Mouse (Mus musculus): ENCODE results near the gene Gpam.
A peak's percentile ranks its signal among the peaks of the same experiment; 100 is the strongest.
"Not testable (repeated sequence)": the region's sequence is repeated elsewhere in the genome, so short reads cannot be mapped to it uniquely, and the experiment has no call there.

Gpam gene

DNA sequence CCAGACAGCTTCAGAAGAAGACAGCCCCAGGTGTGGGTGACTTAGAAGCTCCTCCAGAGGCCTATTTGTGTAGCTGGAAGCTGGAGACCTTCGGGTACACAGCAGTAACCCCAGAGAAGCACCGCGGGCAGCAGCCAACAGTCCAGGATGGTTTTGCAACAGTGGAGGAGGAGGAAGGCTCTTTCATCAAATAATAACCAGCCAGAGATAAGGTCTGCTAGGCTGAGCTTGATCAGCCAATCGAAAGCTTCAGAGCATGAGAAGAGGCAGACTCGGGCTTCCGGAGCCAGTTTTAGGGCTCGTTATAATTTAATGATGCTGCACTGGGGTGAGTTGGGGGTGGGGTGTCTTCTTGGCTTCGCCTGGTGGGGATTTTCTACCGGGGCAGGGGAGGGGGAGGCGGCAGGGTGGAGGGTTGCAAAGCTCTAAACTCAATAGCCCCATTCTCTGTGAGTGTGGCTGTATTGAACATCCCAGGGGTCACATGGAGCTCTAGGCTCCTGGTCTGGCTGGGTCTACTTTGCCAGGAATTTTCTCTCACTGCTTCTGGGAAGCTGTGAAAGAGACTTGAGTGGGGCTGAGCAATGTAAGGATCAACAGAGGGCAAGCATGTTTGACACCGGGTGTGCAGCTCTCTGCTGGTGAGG, at the start of gene Gpam:
Gene Gpam (minus strand): TSS at position 167 of the 647 bp plus-strand sequence.
- no peak for DNase-seq (ENCODE audit: low spot score)

DNA sequence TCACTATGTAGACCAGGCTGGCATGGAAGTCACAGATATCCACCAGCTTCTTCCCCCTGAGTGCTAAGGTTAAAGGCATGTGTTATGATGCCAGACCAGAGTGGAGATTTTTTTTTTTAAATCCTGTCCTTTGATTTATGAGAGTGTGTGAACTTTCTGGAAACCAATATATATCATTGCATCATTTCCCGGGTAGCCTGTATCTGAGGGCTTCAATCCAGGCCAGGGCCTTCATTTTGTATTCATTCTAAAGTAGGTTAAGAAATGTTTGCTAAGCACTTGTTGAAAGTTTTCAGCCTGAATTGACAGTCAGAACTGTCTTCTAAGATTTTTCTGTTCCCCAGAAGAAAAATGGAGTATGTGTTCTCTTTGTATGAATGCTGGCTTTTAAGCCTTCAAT, 44.5 kb upstream of the Gpam start:
- DNase-seq (ENCODE audit: low spot score): no peak

DNA sequence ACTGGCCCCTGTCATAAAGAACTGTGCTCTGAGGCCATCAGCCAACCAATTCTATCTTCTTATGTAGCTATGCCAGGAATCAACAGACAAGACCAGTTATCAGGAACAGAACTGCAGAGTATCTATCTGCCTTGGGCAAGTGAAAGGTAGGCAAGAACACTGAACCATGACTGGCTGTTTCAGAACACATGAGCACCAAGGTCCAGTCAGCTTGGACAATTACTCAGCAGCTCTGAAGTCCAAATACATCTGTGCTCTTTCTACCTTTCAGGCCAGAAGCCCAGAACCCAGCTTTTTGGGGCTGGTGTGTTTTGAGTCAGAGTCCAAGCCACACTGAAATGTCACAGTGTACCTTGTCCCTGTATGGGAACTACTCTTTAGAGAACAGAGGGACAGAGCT, 43.4 kb upstream of the Gpam start:
- no peak for DNase-seq (ENCODE audit: low spot score)

DNA sequence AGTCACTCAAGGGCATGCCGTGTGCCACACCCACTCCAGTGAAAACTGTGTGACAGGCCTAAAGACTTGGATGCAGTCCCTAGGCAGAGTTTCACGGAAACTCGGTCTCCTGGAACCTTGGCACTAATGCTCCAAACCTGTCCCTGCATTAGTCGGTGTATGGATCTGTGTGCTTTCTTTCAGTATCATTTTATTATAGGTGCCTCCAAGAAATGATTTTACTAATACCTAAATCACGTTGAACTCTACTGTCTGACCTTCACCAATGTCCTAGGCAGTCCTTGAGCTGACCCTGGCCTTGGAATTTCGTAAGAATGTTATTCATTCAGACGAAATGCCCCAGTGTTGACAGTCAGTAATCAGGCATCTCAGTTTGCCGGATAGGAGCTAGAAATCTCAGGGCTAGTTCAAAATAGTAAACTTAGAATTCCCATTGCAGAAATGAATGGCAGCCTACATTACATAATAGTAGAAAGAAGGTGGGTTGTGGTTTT, 42.2 kb upstream of the Gpam start:
- DNase-seq (ENCODE audit: low spot score): not testable (repeated sequence)

DNA sequence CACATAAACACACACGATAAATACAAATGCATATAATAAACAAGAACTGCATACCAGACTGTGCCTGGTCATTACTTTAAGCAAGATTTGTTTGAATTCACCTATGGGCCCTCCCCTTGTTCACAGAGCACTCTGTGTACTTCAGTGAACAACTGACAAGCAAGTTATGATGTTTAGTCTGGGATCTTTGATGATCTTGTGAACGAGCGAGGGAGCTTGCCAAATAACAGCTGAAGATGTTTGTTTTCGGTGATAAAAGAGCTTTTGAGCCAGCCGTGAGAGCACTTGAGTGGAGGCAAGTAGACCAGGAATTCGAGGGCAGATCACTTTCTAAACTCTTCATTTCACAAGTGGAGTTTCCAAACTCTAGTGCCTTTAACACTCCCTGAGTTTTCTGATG, 41.3 kb upstream of the Gpam start:
- peak; percentile 19 for DNase-seq (ENCODE audit: low spot score)

DNA sequence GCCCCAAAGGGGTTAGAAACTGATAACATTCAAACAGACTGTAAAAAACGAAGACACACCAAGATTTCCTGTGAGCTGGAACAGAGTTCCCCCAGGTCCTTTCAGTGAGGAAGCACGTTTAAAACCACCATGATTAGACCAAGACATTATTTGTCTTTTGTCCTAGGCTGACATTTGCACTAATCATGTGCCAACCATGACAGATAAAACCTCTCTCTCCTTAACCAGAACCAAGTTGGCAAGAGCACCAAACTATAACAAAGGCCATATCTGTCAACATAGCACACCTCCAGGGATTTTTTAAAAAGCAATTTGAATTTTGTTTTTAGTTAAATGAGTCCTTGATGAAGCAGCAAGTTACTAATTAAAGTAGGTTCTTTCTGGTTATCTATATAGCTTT, 40.7 kb upstream of the Gpam start:
- no peak for DNase-seq (ENCODE audit: low spot score)

DNA sequence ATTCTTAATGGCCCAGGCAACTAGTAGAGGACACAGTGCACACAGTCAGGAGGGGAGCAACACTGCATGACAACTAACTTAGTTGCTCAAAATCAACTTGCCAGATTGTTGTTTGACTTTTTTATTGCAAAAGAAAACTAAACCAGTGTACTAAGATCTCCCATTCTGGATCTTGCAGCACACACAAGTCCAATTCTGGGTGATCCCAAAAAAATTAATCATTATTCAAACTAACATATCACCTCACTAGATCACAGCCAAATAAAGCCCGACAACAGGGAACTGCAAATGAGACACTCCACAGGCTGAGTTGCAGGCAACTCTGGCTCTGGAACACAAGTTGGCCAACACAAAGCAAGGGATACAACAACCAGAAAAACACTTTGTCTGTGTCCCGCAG, 39.7 kb upstream of the Gpam start:
- no peak for DNase-seq (ENCODE audit: low spot score)

DNA sequence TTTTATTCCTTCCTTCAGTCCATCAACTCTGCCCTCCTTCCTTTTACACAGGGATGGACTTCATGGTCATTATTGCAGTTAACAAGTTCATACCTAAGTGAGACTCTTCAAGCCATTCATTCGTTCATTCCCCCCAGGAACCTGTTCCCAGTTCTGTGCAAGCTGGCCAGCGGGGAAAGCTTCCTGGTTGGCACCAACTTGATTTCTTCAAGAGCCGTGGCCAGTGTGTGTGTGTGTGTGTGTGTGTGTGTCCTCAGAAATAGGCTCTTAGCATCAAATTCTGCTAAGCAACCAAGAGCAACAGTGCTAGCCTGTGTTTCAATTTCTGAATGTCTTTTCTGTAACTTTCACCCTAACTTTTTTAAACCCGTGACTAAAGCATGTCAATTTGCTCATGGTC, 38.9 kb upstream of the Gpam start:
- no peak for DNase-seq (ENCODE audit: low spot score)

DNA sequence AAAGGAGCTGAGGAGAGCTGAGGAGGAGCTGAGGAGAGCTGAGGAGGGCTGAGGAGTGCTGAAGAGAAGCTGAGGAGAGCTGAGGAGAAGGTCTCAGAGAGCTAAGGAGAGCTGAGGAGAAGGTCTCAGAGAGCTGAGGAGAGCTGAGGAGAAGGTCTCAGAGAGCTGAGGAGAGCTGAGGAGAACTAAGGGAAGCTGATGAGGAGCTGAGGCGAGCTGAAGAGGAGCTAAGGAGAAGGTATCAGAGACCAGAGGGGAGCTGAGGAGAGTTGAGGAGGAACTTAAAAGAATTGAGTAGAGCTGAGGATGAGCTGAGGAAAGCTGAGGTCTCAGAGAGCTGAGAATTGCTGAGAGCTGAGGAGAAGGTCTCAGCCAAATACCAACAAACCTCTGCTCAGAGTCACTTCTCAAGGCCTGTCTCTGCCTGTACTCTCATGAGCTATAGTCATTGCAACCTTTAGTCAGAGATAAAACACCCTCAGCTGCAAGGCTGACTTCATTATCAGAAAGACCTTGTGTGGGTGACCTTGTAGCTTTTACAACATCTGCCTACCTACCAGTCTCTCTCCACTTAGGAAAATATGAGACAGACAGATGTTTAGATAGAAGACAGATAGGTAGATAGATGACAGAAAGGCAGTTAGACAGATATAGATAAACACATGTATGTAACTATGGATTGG, 38.3 kb upstream of the Gpam start:
- no peak for DNase-seq (ENCODE audit: low spot score)

DNA sequence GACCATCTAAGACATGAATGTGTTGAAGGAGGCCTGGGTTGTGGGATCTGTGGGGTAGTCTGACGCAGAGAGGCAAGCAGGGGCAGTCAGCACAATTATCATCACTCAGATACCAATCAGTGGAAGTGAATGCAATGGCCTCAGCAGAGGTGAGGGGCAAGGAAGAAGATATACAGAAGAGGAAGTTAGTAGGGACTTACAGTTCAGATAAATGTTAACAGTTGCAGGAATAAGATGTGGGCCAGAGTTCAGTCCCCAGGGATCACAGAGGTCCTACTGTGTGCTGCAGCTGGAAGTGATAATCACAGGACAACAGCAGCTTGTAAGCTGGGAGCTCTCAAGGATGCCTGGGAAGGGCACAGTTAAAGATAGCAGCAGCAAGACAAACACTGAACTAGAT, 37.1 kb upstream of the Gpam start:
- no peak for DNase-seq (ENCODE audit: low spot score)

DNA sequence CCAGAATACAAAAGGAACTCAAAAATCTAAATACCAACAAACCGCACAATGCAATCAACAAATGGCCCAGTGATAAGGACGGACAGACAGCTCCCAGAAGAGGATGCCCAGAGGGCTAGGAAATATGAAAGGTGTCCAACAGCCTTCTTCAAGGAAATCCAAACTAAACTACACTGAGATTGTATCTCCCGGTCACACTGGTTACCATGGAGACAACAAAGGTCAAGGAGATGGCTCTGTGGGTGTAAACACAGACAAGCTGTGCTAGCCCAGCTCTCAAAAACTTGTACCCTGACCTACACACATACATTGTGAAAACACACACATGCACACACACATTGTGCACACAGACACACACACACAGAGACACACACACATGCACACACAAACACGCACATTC, 35.2 kb upstream of the Gpam start:
- no peak for DNase-seq (ENCODE audit: low spot score)

DNA sequence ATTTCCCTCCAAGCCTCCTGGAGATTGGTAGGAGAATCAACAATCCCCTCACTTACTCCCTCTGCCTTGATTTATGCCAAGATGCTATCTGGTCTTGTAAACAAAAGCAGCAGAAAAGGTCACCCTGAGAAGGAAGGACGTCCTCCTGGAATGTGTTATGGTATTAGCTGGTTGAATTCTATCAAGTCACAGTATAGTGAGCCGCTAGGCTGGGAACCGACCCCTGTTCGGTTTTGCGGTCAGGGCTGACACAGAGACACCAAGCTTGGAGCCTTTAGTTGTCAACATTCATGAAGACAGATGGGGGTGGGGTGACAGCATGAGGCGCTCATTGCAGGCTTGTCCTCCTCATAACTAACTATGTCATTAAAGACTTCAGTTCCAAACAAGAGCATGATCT, 32.8 kb upstream of the Gpam start:
- no peak for DNase-seq (ENCODE audit: low spot score)

DNA sequence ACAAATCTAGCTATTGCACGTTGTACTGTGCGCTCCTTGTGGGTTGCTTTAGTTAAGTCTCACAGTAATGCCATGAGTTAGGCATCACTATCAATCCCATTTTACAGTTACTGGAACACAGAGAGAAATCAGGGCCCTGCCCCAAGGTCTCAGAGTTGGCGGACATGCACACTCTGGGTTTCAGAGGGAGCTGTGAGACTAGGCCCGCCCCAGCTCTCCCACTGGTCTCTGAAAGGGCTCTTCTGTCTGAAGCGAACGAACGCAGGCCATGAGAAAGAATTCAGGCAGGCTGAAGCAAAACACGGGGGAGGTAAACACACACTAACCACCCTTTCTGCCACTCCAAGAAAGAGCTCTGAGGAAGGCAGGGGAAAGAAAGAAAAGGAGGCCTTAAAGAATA, 31.6 kb upstream of the Gpam start:
- no peak for DNase-seq (ENCODE audit: low spot score)

DNA sequence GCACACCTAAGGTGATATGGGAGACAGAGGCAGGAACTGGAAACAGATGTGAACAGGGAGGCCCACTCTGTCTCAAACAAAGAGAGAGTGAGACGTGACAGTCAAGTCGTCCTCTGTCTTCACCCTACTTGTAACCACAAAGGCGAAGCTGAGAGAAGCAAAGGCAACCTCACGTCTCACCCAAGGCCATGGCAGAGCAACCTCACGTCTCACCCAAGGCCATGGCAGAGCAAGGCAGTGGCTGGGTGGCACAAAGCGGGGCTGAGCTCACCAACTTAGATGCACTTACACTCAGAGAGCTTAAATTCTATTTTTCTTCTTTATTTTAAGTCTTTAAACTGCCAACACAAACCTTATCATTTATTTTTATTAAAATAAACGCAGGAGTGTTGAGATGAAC, 30.0 kb upstream of the Gpam start:
- DNase-seq (ENCODE audit: low spot score): no peak

DNA sequence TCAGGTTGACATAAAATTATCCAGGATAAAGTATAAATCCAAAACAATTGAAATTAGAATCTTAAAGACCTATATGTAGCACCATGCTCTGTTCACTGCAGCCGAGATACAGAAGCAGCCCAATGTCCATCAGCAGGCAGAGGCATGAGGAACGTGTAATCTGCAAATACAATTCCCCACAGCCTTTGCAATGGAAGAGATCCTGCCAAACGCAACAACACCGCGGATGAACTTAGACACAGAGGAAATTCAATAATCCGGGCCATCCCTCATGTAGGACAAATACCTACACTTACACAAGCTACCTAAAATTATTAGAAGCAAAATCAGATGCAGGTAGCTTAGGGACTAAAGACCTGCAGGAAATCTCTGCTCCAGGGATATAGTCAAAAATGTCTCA, 25.9 kb upstream of the Gpam start:
- DNase-seq (ENCODE audit: low spot score): no peak

DNA sequence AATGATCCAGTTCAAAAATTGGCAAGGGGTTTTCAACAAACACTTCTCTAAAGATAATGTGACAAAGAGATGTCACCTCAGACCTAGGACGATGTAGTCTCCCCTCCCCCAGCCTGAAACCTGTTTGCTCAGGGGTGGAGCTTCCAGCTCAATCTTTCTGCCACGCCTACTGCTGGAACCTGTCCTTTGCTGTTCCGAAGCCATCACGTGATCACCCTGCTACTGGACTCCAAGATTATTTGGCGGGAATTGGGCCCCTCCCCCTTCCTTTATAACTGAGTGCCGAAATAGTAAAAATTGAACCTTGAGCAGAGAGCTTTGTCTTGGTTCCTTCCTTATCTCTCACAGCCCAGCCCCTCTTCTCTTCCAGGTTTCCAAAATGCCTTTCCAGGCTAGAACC, 25.2 kb upstream of the Gpam start:
- DNase-seq (ENCODE audit: low spot score): not testable (repeated sequence)

DNA sequence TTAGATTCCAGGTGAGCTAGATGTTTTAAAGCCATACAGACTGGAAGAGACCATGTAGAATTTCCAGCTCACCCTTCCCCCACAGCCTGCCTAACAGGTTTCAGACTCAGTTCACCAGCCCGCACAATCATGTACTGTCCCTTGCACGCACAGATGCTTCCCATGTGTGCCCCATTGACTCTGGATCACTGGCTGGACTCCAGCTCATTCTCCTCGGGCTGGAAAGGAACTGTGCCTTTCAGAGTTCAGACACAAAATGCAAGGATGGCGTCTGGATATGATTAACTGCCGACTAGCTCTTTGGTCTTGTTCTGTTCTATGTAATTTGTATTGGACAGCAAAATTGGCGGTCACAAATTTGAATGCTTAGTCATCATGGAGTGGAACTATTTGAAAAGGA, 22.6 kb upstream of the Gpam start:
- no peak for DNase-seq (ENCODE audit: low spot score)

DNA sequence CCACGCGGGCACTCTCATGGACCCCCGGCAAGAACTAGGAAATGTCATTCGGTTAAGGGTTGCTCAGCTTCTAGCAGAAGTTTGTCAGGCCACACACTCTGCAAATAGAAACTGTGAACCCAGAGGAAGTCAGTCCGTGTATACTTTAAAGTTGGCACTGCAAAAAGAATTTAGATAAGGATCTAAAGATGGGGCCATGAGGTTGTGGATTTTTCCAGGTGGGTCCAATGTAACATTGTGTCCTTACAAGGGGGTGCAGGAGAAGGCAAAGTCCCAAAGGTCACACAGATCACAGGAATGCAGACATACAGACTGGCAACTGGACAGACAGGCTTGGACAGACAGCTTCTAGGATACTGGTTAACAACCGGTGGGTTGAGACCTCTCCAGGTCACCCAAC, 21.1 kb upstream of the Gpam start:
- no peak for DNase-seq (ENCODE audit: low spot score)

DNA sequence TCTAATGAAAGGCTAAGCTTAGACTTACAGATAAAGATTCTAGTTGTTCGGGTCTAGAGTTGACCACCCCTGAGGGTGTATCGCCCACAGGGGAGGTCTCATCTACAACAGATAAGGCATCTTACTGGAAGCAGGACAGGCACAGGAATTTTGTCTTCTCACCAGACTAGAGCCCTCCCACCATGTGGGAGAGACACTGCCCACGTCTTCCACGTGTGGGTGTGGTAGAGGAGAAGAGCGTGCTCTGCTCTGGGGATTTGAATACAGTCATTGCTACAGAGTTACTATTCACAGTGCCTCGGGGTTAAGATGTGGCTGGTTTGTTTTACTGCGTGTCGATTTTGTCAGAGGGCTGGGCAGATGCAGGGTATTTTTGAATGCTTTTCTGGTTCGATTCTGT, 20.5 kb upstream of the Gpam start:
- no peak for DNase-seq (ENCODE audit: low spot score)

DNA sequence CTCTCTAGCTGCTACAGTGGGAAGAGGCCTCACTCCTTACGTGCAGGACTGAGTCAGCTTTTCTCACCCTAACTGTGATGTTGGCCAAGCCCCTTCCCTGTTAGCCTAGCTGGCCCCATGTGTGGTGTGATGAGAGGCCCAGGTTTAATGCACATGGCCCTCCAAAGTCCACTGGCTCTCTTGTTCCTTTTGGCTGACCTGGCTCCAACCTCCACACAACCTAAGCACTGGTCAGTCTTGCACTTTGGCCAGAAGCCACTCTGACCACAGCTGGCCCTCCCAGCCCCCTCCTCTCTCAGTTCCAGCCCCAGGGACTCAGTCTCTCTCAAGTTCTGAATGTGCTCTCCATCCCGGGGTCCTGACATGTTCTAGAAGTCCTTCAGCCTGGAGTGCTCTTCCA, 18.1 kb upstream of the Gpam start:
- DNase-seq (ENCODE audit: low spot score): no peak

DNA sequence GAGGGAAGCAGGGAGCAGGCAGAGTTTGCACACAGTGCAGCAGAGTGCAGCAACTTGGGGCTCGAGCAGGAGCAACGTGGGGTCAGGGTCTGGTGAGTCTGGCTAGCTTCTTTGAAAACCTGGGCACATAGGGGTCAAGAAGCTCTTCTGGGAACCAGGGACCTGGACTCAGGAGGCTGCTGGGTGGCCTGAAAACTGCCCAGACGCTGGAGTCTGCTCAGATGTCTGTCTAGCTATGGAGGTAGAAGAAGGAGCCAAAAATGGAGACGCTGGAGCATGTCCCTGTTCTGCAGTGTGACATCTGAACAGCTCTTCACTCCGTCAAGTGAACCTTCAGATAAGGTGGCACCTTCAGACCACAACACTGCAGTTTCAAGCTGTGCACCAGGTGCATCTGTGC, 17.7 kb upstream of the Gpam start:
- no peak for DNase-seq (ENCODE audit: low spot score)

DNA sequence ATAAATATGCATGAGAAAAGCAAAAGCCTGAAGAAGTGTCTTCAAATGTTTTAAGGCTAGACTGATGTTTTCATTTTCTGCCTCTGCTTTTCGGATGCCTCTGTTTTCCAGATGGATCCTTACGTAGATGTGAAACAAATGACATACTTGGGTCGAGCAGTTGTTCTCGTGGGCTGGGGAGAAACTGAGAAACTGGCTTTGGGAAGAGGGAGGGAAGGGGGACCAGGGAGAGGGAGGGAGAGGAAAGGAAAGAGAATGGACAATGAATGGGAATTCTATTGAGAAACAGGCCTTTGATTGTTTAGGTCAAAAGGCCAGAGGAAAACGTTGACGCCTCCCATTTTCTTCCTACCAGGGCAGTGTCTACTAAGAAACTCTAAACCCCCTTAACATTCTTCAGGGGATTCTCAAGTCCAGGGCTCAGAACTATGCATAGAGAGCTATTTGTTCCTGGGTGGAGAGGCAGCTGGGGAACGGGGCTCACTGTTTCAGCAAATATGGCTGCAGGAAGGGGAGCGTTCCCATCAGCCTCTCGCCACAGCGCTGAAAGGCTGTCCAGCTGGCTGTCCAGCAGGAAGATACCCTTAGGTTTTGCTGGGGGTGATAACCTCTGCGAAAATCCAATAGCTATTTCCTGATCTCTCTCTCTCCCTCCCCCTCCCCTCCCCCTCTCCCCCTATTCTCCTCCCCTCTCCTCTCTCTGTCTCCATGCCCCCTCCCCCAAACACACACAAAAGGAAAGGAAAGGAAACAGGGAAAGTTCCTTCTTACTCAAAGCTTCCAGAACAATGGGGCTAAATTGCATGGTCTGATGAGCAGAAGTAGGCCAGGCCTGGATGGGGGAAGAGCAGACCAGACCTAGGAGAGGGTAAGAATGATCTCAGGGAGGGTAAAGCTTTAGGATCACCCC, 16.6 kb upstream of the Gpam start:
- DNase-seq (ENCODE audit: low spot score): no peak

DNA sequence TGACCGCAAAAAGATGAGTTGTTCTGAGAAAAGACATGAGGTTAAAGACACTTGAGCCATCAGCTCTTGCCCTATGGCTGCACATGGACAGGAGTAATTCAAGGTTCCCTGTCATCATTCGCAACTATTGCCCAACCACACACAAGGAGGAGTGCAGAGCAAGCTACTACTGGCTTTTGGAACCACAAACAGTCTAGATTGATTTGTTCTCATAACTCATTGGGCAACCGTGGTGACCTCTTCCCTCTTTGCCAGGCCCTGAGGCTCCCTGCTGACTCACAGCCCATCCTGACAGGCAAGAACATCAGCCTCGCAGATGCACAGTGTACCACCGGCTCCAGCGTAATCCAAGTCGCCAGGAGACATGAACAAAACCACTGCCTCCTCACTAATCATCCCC, 12.3 kb upstream of the Gpam start:
- DNase-seq (ENCODE audit: low spot score): peak; percentile 64

Data from urinary bladder, postnatal 14 days (tissue).